ENCODE assay signal across 11 mouse cellular contexts in the genomic region with DNA sequence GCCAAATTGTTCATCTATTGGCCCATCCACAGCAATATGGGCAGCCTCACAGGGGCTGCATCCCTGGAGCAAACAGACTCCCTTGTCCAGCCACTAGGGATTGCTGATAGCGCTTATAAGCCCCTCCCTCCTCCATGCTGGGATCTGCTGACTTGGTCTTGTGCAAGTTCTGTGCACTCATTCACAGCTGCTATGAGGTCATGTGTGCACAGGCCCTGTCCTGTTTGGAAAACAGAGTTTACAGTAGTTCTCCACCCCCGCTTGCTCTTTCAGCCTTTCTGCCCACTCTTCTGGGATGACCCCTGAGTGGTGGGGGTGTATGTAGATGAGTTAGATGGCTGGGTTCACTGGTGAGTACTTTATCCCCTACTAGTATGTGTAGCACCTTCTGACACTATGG.
DNase-seq lines count a peak whose midpoint lies in the region; ATAC-seq lines count a peak whose summit lies in the region.
"Had no signal": no experiment of that assay in that cellular context is flagged by ENCODE, and none has a peak within 500 bp of the region (broad histone marks: within the 10 kb centered on the region; RNA-seq: fewer than 3 reads in every experiment).

No protein-coding gene starts in this region.

- peak; percentile 57 to 79 for DNase-seq in heart, adult 18-20 months
- DNase-seq in heart, postnatal 4 days: no peak
- peak; percentile 12 for DNase-seq in MN1 (ENCODE audit: low spot score)
- peak; percentile 45 to 49 for DNase-seq in heart, postnatal 14 days
- DNase-seq in right cerebral cortex, adult 2 months (ENCODE audit: low spot score in 2 of 2): no peak
- no peak for DNase-seq in layer of hippocampus, postnatal 36 days
- no peak for DNase-seq in left cerebral cortex, adult 8-10 months (ENCODE audit: low spot score in 2 of 2)
- DNase-seq: gastrocnemius, postnatal 14 days; kidney, postnatal 4 days had no signal

- intact Hi-C loops in heart, postnatal 14 days (cut with DNase I): loop anchor here (10.0 kb wide), 1 partner anchor 468 kb away; the partner anchor contains the start of gene Pmpcb

- ATAC-seq in megakaryocyte, adult 5-6 weeks (ENCODE audit: poor library complexity, severe bottlenecking): peak; percentile 20; the same call in 1 of the 2 replicates
- ATAC-seq: hindbrain, postnatal 0 days had no signal

Comparison
In these comparisons a context has a peak if more than half of its experiments do, and no peak if none do; other contexts are left out.
1. DNase-seq: peak in heart, adult 18-20 months (2 of 2), MN1 (single experiment) and heart, postnatal 14 days (2 of 2); none in heart, postnatal 4 days (single experiment), right cerebral cortex, adult 2 months (0 of 2), layer of hippocampus, postnatal 36 days (0 of 2) and left cerebral cortex, adult 8-10 months (0 of 2).